Mouse (Mus musculus) kidney, embryonic 15.5 days (tissue): ENCODE measurements at regions not wholly inside any gene's neighbourhood (a gene's known extent, or its start where the extent isn't known, plus 50 kb on each side); places are given as distances from the start of the nearest gene placed in this dataset.
"Not testable (repeated sequence)": the region's sequence is repeated elsewhere in the genome, so short reads cannot be mapped to it uniquely, and the experiment has no call there.

Experiments
- ATAC-seq: fragments of 200-750 bp; cut with Nextera tagmentation; replicated peaks from 2 replicates; pipeline ENCODE4 v1.8.0; 2017; ENCODE audit warnings: moderate TSS enrichment; ENCODE audit not compliant: low FRiP score
- H3K27ac ChIP-seq: fragments of 300-500 bp; sonication (generic); 2 replicates; pipeline ENCODE4 v1.5.1; 2015; ENCODE audit warnings: mild to moderate bottlenecking, inconsistent platforms
- H3K27me3 ChIP-seq: fragments of 300-500 bp; sonication (generic); 2 replicates; pipeline ENCODE4 v1.6.1; 2015; ENCODE audit warnings: inconsistent platforms
- H3K36me3 ChIP-seq: fragments of 300-500 bp; sonication (generic); 2 replicates; pipeline ENCODE4 v1.6.1; 2015; ENCODE audit warnings: inconsistent platforms
- H3K4me1 ChIP-seq: fragments of 300-500 bp; sonication (generic); 2 replicates; pipeline ENCODE4 v1.6.1; 2015; ENCODE audit warnings: inconsistent platforms
- H3K4me2 ChIP-seq: fragments of 300-500 bp; sonication (generic); 2 replicates; pipeline ENCODE4 v1.6.1; 2015; ENCODE audit warnings: moderate library complexity, mild to moderate bottlenecking, inconsistent platforms
- H3K4me3 ChIP-seq: fragments of 300-500 bp; sonication (generic); replicated peaks from 2 replicates; pipeline ENCODE4 v1.5.1; 2015; ENCODE audit warnings: mild to moderate bottlenecking, inconsistent platforms
- H3K9ac ChIP-seq: fragments of 300-500 bp; sonication (generic); 2 replicates; pipeline ENCODE4 v1.6.1; 2015; ENCODE audit warnings: mild to moderate bottlenecking, inconsistent platforms
- H3K9me3 ChIP-seq: fragments of 300-500 bp; sonication (generic); replicated peaks from 2 replicates; pipeline ENCODE4 v1.6.1; 2016; ENCODE audit warnings: inconsistent platforms
- WGBS: fragments of 180-500 bp; shearing (Covaris S2); methylation state at CpG from one replicate; pipeline ENCODE4 v1.1.7; 2015; ENCODE audit warnings: mixed read lengths; 5-methylcytosine and 5-hydroxymethylcytosine counted together

- Histone ChIP-seq H3K4me2 (no peak overlapping the region), H3K36me3 (no peaks in the 10 kb centered on the region), H3K27ac (no peak overlapping the region), H3K9me3 (no peaks in the 10 kb centered on the region), H3K4me3 (no peak overlapping the region), H3K4me1 (no peaks in the 10 kb centered on the region), H3K9ac (no peak overlapping the region), H3K27me3 (no peaks in the 10 kb centered on the region)
- WGBS = 86% methylated on average over 11 of the region's 11 CpGs
- no peak for ATAC-seq
These were observed 69.6 kb upstream of the Acsl3 start for GRCm38 (mm10) chr1:78588036-78588435.

DNA sequence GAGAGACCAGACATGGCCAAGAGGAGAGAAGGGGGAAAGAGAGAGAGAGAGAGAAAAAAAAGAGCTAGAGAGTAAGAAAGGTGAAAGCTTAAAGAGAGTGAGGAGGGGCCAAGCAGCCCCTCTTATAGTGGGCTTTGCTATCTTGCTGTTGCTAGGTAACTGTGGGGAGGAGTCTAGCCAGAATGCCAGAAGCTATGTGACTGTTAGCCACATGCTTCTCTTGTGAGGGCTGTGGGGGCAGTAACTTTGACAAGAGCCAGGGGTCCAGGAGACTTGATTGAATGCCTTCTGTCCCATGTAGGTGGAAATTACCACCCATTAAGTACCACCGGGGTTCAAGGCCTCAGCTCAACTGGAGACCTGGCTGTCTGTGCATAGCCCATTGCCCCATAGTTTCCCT lies 69.0 kb upstream of the Acsl3 start:
- not testable (repeated sequence) for ATAC-seq, H3K9me3 ChIP-seq, H3K27me3 ChIP-seq, H3K9ac ChIP-seq, H3K4me1 ChIP-seq, H3K4me2 ChIP-seq, H3K36me3 ChIP-seq, H3K27ac ChIP-seq, H3K4me3 ChIP-seq
- 35% methylated on average over 1 of the region's 1 CpGs for WGBS

- Histone ChIP-seq H3K4me3 (no peak overlapping the region), H3K9me3 (no peaks in the 10 kb centered on the region), H3K36me3 (no peaks in the 10 kb centered on the region), H3K27ac (no peak overlapping the region), H3K4me2 (no peak overlapping the region), H3K9ac (no peak overlapping the region), H3K27me3 (no peaks in the 10 kb centered on the region), H3K4me1 (no peaks in the 10 kb centered on the region)
- no peak for ATAC-seq
- WGBS = 85% methylated on average over 5 of the region's 5 CpGs
These were observed 67.1 kb upstream of the Acsl3 start for GRCm38 (mm10) chr1:78590558-78590957.

GRCm38 (mm10) chr1:78593927-78594641 lies 63.5 kb upstream of the Acsl3 start:
- Histone ChIP-seq H3K27me3 (no peaks in the 10 kb centered on the region), H3K27ac (no peak overlapping the region), H3K4me3 (no peak overlapping the region), H3K36me3 (no peaks in the 10 kb centered on the region), H3K4me1 (0 out of 2 replicates have a peak, but pooled peaks cover 3% of the 10 kb centered on the region), H3K9me3 (no peaks in the 10 kb centered on the region), H3K9ac (no peak overlapping the region), H3K4me2 (no peak overlapping the region)
- ATAC-seq = no peak
- 87% methylated on average over 14 of the region's 14 CpGs for WGBS

DNA sequence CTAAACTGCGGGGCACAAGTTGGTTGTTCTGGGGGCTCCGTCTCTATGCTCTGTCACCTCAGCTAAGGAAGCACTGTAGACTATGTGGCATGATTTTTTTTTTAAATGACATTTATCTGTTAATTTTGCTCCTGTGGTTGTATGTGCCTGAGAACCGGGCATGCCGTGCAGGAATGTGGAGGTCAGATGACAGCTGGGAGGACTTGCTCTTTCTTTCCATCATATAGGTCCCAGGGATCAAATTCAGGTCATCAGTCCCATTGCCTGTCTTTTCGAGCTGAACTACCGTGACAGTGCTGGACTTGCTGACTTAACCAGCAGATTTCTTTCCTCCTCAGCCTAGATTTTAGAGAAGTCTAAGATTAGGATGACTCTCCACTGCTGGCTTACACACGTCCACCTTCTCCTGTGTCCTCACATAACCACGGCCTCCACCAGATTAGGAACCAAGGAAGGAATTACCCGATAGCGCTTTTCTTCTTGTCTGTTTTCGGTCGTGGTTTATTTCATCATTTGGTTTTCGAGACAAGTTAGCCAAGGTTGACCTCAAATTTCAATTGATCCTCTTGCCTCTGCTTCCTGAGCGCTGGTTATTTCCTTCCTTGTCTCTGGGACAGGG lies 62.0 kb upstream of the Acsl3 start:
- no peaks in the 10 kb centered on the region for H3K9me3 ChIP-seq

DNA sequence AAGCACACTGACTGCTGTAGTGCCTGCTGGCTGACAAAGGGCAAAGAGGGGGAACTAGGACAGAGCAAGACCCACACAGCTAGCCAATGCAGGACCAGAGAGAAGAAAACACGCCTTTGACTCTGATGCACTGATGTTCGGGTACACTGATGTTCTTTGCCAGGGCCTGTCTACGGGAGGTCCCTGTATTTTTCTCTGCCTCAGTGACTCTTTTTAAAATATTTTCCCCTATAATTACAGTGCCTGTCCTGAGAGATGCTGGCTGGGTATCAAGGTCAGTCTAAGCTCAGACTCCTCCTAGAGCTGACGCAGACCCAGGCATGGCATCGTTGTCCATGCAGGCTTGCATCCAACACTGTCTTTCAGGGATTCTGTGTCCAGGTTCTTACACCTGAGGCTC lies 59.1 kb upstream of the Acsl3 start:
- ATAC-seq = no peak
- no peaks in the 10 kb centered on the region for H3K9me3 ChIP-seq
- H3K9ac ChIP-seq = no peak overlapping the region
- no peak overlapping the region for H3K4me2 ChIP-seq
- no peaks in the 10 kb centered on the region for H3K27me3 ChIP-seq
- H3K36me3 ChIP-seq = no peaks in the 10 kb centered on the region
- 81% methylated on average over 5 of the region's 5 CpGs for WGBS
- H3K4me1 ChIP-seq = 0 out of 2 replicates have a peak, but pooled peaks cover 6% of the 10 kb centered on the region
- no peak overlapping the region for H3K27ac ChIP-seq
- no peak overlapping the region for H3K4me3 ChIP-seq

More for the DNA sequence above, 62.0 kb upstream of the Acsl3 start:
- no peak overlapping the region for H3K27ac ChIP-seq
- no peak overlapping the region for H3K4me3 ChIP-seq
- H3K27me3 ChIP-seq = no peaks in the 10 kb centered on the region
- H3K36me3 ChIP-seq = no peaks in the 10 kb centered on the region
- no peak overlapping the region for H3K9ac ChIP-seq
- 0 out of 2 replicates have a peak, but pooled peaks cover 3% of the 10 kb centered on the region for H3K4me1 ChIP-seq
- H3K4me2 ChIP-seq = no peak overlapping the region
- no peak; the same call in 1 of the 2 replicates for ATAC-seq
- 67% methylated on average over 14 of the region's 14 CpGs for WGBS

DNA sequence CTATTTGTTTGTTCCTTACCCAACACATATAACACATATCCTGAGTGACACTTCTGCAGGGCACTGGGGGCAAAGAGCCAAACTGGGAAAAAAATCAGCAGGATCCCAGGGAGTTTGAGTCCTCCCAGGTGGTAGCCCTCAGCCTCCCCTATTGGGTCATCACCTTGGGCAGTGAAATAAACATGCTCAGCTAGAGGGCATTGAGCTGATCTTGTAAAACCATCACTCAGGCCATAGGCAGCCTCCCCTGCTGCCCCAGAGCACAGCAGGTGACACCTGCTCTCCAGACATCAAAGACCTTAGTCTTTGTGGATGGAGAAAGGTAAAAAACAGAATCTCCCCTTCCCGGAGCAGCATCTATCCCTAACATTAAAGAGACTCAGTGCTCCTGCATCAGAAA lies 57.0 kb upstream of the Acsl3 start:
- Histone ChIP-seq H3K4me2 (no peak overlapping the region), H3K4me1 (0 out of 2 replicates have a peak, but pooled peaks cover 6% of the 10 kb centered on the region), H3K36me3 (no peaks in the 10 kb centered on the region), H3K9ac (no peak overlapping the region), H3K27me3 (no peaks in the 10 kb centered on the region), H3K4me3 (no peak overlapping the region), H3K9me3 (no peaks in the 10 kb centered on the region), H3K27ac (no peak overlapping the region)
- peak; percentile 79; the same call in 1 of the 2 replicates for ATAC-seq
- WGBS = 0% methylated on average over 1 of the region's 1 CpGs

GRCm38 (mm10) chr1:78601568-78601967 lies 56.1 kb upstream of the Acsl3 start:
- H3K36me3 ChIP-seq = no peaks in the 10 kb centered on the region
- no peak for ATAC-seq
- 16% methylated on average over 3 of the region's 3 CpGs for WGBS

GRCm38 (mm10) chr1:78602039-78602438 lies 55.6 kb upstream of the Acsl3 start:
- no peaks in the 10 kb centered on the region for H3K36me3 ChIP-seq
- no peaks in the 10 kb centered on the region for H3K27me3 ChIP-seq
- H3K9me3 ChIP-seq = no peaks in the 10 kb centered on the region
- WGBS = 3% methylated on average over 3 of the region's 3 CpGs
- no peak overlapping the region for H3K9ac ChIP-seq
- no peak overlapping the region for H3K27ac ChIP-seq
- H3K4me3 ChIP-seq = no peak overlapping the region
- 0 out of 2 replicates have a peak, but pooled peaks cover 3% of the 10 kb centered on the region for H3K4me1 ChIP-seq
- ATAC-seq = no peak
- no peak overlapping the region for H3K4me2 ChIP-seq

More at GRCm38 (mm10) chr1:78601568-78601967, 56.1 kb upstream of the Acsl3 start:
- Histone ChIP-seq H3K4me3 (no peak overlapping the region), H3K27me3 (no peaks in the 10 kb centered on the region), H3K4me2 (no peak overlapping the region), H3K4me1 (0 out of 2 replicates have a peak, but pooled peaks cover 3% of the 10 kb centered on the region), H3K27ac (no peak overlapping the region), H3K9ac (no peak overlapping the region), H3K9me3 (no peaks in the 10 kb centered on the region)

GRCm38 (mm10) chr1:78602885-78603284 lies 54.7 kb upstream of the Acsl3 start:
- no peak for ATAC-seq
- H3K9me3 ChIP-seq = no peaks in the 10 kb centered on the region
- H3K4me1 ChIP-seq = 0 out of 2 replicates have a peak, but pooled peaks cover 3% of the 10 kb centered on the region
- no peaks in the 10 kb centered on the region for H3K27me3 ChIP-seq
- 93% methylated on average over 3 of the region's 3 CpGs for WGBS
- no peaks in the 10 kb centered on the region for H3K36me3 ChIP-seq
- no peak overlapping the region for H3K9ac ChIP-seq
- no peak overlapping the region for H3K4me3 ChIP-seq
- no peak overlapping the region for H3K27ac ChIP-seq
- H3K4me2 ChIP-seq = no peak overlapping the region

- no peak for ATAC-seq
- Histone ChIP-seq H3K4me3 (no peak overlapping the region), H3K4me2 (no peak overlapping the region), H3K4me1 (peaks cover 9% of the 10 kb centered on the region), H3K36me3 (no peaks in the 10 kb centered on the region), H3K27ac (no peak overlapping the region), H3K27me3 (no peaks in the 10 kb centered on the region), H3K9ac (no peak overlapping the region), H3K9me3 (no peaks in the 10 kb centered on the region)
- WGBS = 81% methylated on average over 9 of the region's 9 CpGs
These were observed 52.6 kb upstream of the Acsl3 start for GRCm38 (mm10) chr1:78604820-78605550.
